Mouse (Mus musculus): Measurements from ENCODE around the gene Hcn3. TPM values are rescaled to one million over a fixed set of nuclear protein-coding genes. Genes with fewer than 3 reads are reported as not detected.

Gene Hcn3
- total and polyA plus RNA-seq, 3 experiments = 0.27 to 0.85 (median 0.53) TPM

- TF ChIP-seq GATA1 (IDR thresholded peaks at IDR 0.05; ENCODE audit: borderline replicate concordance, low read length) (no peak), POLR2AphosphoS5 (IDR thresholded peaks at IDR 0.05; ENCODE audit: insufficient replicate concordance, low read depth, low read length) (no peak), TAL1 (conservative IDR thresholded peaks at IDR 0.05; ENCODE audit: low read depth, low read length) (no peak), CTCF (IDR thresholded peaks at IDR 0.05; ENCODE audit: low read depth, low read length) (no peak), GATA2 (IDR thresholded peaks at IDR 0.05; ENCODE audit: borderline replicate concordance, low read depth, low read length) (no peak)
- ATAC-seq (ENCODE audit: extremely low read depth, insufficient number of reproducible peaks, low FRiP score, poor library complexity, severe bottlenecking) (no peak), DNase-seq (ENCODE audit: low spot score) (no peak)
- Histone ChIP-seq H3K4me1 (ENCODE audit: insufficient read depth, low read depth, low read length) (peaks cover 75% of the 10 kb centered on the region), H3K36me3 (replicated peaks) (peaks cover 71% of the 10 kb centered on the region), H3K4me3 (ENCODE audit: low read depth, low read length) (no peak overlapping the region), H3K27me3 (ENCODE audit: insufficient read depth, low read length) (peaks cover 6% of the 10 kb centered on the region), H3K9me3 (replicated peaks) (no peaks in the 10 kb centered on the region)
Observed at GRCm38 (mm10) chr3:89145566-89145965, 14.4 kb downstream of the Hcn3 start.

GRCm38 (mm10) chr3:89144821-89145220 lies 15.2 kb downstream of the Hcn3 start:
- Histone ChIP-seq H3K36me3 (replicated peaks) (peaks cover 78% of the 10 kb centered on the region), H3K4me1 (ENCODE audit: insufficient read depth, low read depth, low read length) (peaks cover 80% of the 10 kb centered on the region), H3K4me3 (ENCODE audit: low read depth, low read length) (no peak overlapping the region), H3K27me3 (ENCODE audit: insufficient read depth, low read length) (no peaks in the 10 kb centered on the region; the same call in 1 of the 2 replicates), H3K9me3 (replicated peaks) (no peaks in the 10 kb centered on the region)
- TF ChIP-seq POLR2AphosphoS5 (IDR thresholded peaks at IDR 0.05; ENCODE audit: insufficient replicate concordance, low read depth, low read length) (no peak), GATA1 (IDR thresholded peaks at IDR 0.05; ENCODE audit: borderline replicate concordance, low read length) (no peak), CTCF (IDR thresholded peaks at IDR 0.05; ENCODE audit: low read depth, low read length) (no peak), GATA2 (IDR thresholded peaks at IDR 0.05; ENCODE audit: borderline replicate concordance, low read depth, low read length) (no peak), TAL1 (conservative IDR thresholded peaks at IDR 0.05; ENCODE audit: low read depth, low read length) (no peak)
- ATAC-seq (ENCODE audit: extremely low read depth, insufficient number of reproducible peaks, low FRiP score, poor library complexity, severe bottlenecking) = no peak
- no peak for DNase-seq (ENCODE audit: low spot score)

GRCm38 (mm10) chr3:89136365-89136764 lies 23.6 kb downstream of the Hcn3 start:
- H3K4me1 ChIP-seq (ENCODE audit: insufficient read depth, low read depth, low read length) = peaks cover 92% of the 10 kb centered on the region
- H3K36me3 ChIP-seq (replicated peaks) = peaks cover 37% of the 10 kb centered on the region
- H3K9me3 ChIP-seq (replicated peaks) = no peaks in the 10 kb centered on the region
- ATAC-seq (ENCODE audit: extremely low read depth, insufficient number of reproducible peaks, low FRiP score, poor library complexity, severe bottlenecking) (0 out of 2 replicates have a peak, but pooled peaks have one; percentile 23), DNase-seq (ENCODE audit: low spot score) (peak; percentile 75)
- no peak for TF ChIP-seq POLR2AphosphoS5 (IDR thresholded peaks at IDR 0.05; ENCODE audit: insufficient replicate concordance, low read depth, low read length)
- peak; percentile 42; the same call in 1 of the 2 replicates for TF ChIP-seq CTCF (IDR thresholded peaks at IDR 0.05; ENCODE audit: low read depth, low read length)
- H3K27me3 ChIP-seq (ENCODE audit: insufficient read depth, low read length) = no peaks in the 10 kb centered on the region
- H3K4me3 ChIP-seq (ENCODE audit: low read depth, low read length) = peak overlapping the region; percentile 81

GRCm38 (mm10) chr3:89135958-89136357 lies 24.0 kb downstream of the Hcn3 start, which contains the start of gene Pklr:
TSS of gene Pklr (plus strand) at chr3:89136142.
- ATAC-seq (ENCODE audit: extremely low read depth, insufficient number of reproducible peaks, low FRiP score, poor library complexity, severe bottlenecking) = 0 out of 2 replicates have a peak, but pooled peaks have one; percentile 30

GRCm38 (mm10) chr3:89133752-89134151 lies 26.2 kb downstream of the Hcn3 start:
- no peaks in the 10 kb centered on the region for H3K9me3 ChIP-seq (replicated peaks)
- TF ChIP-seq POLR2AphosphoS5 (IDR thresholded peaks at IDR 0.05; ENCODE audit: insufficient replicate concordance, low read depth, low read length) (no peak), GATA1 (IDR thresholded peaks at IDR 0.05; ENCODE audit: borderline replicate concordance, low read length) (no peak), CTCF (IDR thresholded peaks at IDR 0.05; ENCODE audit: low read depth, low read length) (no peak), GATA2 (IDR thresholded peaks at IDR 0.05; ENCODE audit: borderline replicate concordance, low read depth, low read length) (no peak), TAL1 (conservative IDR thresholded peaks at IDR 0.05; ENCODE audit: low read depth, low read length) (no peak)
- peaks cover 90% of the 10 kb centered on the region for H3K4me1 ChIP-seq (ENCODE audit: insufficient read depth, low read depth, low read length)
- no peak for ATAC-seq (ENCODE audit: extremely low read depth, insufficient number of reproducible peaks, low FRiP score, poor library complexity, severe bottlenecking)
- H3K27me3 ChIP-seq (ENCODE audit: insufficient read depth, low read length) = no peaks in the 10 kb centered on the region
- DNase-seq (ENCODE audit: low spot score) = no peak
- peak overlapping the region; percentile 70; the same call in 1 of the 2 replicates for H3K4me3 ChIP-seq (ENCODE audit: low read depth, low read length)
- peaks cover 14% of the 10 kb centered on the region for H3K36me3 ChIP-seq (replicated peaks)

More at GRCm38 (mm10) chr3:89135958-89136357, 24.0 kb downstream of the Hcn3 start, which contains the start of gene Pklr:
- Histone ChIP-seq H3K4me1 (ENCODE audit: insufficient read depth, low read depth, low read length) (peaks cover 90% of the 10 kb centered on the region), H3K36me3 (replicated peaks) (peaks cover 33% of the 10 kb centered on the region), H3K27me3 (ENCODE audit: insufficient read depth, low read length) (no peaks in the 10 kb centered on the region), H3K4me3 (ENCODE audit: low read depth, low read length) (peak within 1 kb of the TSS; percentile 81), H3K9me3 (replicated peaks) (no peaks in the 10 kb centered on the region)
- DNase-seq (ENCODE audit: low spot score) = peak; percentile 58
- TF ChIP-seq CTCF (IDR thresholded peaks at IDR 0.05; ENCODE audit: low read depth, low read length) = no peak
- TF ChIP-seq POLR2AphosphoS5 (IDR thresholded peaks at IDR 0.05; ENCODE audit: insufficient replicate concordance, low read depth, low read length) = no peak
- peak; percentile 61 for TF ChIP-seq TAL1 (conservative IDR thresholded peaks at IDR 0.05; ENCODE audit: low read depth, low read length)
- TF ChIP-seq GATA2 (IDR thresholded peaks at IDR 0.05; ENCODE audit: borderline replicate concordance, low read depth, low read length) = no peak

- Histone ChIP-seq H3K27me3 (ENCODE audit: insufficient read depth, low read length) (no peaks in the 10 kb centered on the region), H3K9me3 (replicated peaks) (no peaks in the 10 kb centered on the region), H3K4me1 (ENCODE audit: insufficient read depth, low read depth, low read length) (peaks cover 91% of the 10 kb centered on the region), H3K4me3 (ENCODE audit: low read depth, low read length) (peak overlapping the region; percentile 67; the same call in 1 of the 2 replicates), H3K36me3 (replicated peaks) (peaks cover 7% of the 10 kb centered on the region)
- DNase-seq (ENCODE audit: low spot score) (no peak), ATAC-seq (ENCODE audit: extremely low read depth, insufficient number of reproducible peaks, low FRiP score, poor library complexity, severe bottlenecking) (no peak)
- no peak for TF ChIP-seq TAL1 (conservative IDR thresholded peaks at IDR 0.05; ENCODE audit: low read depth, low read length)
- TF ChIP-seq GATA1 (IDR thresholded peaks at IDR 0.05; ENCODE audit: borderline replicate concordance, low read length) = no peak
- TF ChIP-seq GATA2 (IDR thresholded peaks at IDR 0.05; ENCODE audit: borderline replicate concordance, low read depth, low read length) = no peak
- no peak for TF ChIP-seq CTCF (IDR thresholded peaks at IDR 0.05; ENCODE audit: low read depth, low read length)
- TF ChIP-seq POLR2AphosphoS5 (IDR thresholded peaks at IDR 0.05; ENCODE audit: insufficient replicate concordance, low read depth, low read length) = no peak
Observed at GRCm38 (mm10) chr3:89133063-89133450, 26.9 kb downstream of the Hcn3 start.

All from G1E (cell line).